Mouse (Mus musculus): ENCODE data around the gene Ccdc174. TPM values are rescaled to one million over a fixed set of nuclear protein-coding genes. Genes with fewer than 3 reads are reported as not detected.

Ccdc174 gene
- total RNA-seq, 4 experiments from 2014 or later = 22.8 to 31.0 (median 24.2) TPM

- no peak for DNase-seq (ENCODE audit: low spot score in 2 of 2)
Measured at GRCm38 (mm10) chr6:91917716-91918115, 39.9 kb downstream of the Ccdc174 start.

- DNase-seq (ENCODE audit: low spot score in 2 of 2) = no peak
Measured at GRCm38 (mm10) chr6:91931231-91931630, 53.4 kb downstream of the Ccdc174 start.

DNA sequence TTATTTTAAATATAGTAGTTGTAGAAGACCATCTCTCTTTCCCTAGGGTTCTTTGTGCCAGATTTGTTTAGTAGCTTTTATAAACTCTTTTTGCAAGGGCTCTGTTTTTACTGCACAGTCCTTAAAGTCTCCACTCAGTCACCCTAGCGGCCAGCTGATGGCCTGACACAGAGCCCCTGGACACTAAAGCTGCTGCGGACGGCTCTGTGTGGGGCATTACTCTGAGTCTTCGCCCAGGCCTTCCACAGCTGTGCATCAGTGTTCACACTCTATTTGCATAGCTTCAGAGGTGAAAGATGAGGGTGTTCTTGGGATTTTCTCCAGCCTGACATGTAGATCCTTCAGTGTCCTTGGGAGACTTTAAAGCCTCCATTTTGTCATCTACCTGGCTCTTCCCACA is 60.6 kb downstream of the Ccdc174 start:
- no peak for DNase-seq (ENCODE audit: low spot score in 2 of 2)

- no peak for DNase-seq (ENCODE audit: low spot score in 2 of 2)
Measured at GRCm38 (mm10) chr6:91948426-91948825, 70.6 kb downstream of the Ccdc174 start.

Other genes starting within 250 kb of the Ccdc174 start
- 100 to 1,000 TPM; 142 to 166 (median 152) TPM for gene Slc6a6, start 194.0 kb upstream of the Ccdc174 start, total RNA-seq (2022)
- 10 to 100 TPM in 1 of 4 experiments, 1 to 10 TPM in 3; 7.9 to 10.8 (median 8.6) TPM for gene Grip2, start 50.8 kb upstream of the Ccdc174 start, total RNA-seq (2022)
- 1 to 10 TPM; 2.5 to 3.8 (median 3.6) TPM for gene 4930590J08Rik, start 24.8 kb downstream of the Ccdc174 start, total RNA-seq (2022)
- 1 to 10 TPM; 4.0 to 6.0 (median 5.4) TPM for gene Fgd5, start 100.8 kb downstream of the Ccdc174 start, total RNA-seq (2022)
- gene Nr2c2, start 213.3 kb downstream of the Ccdc174 start, total RNA-seq (2022) = 10 to 100 TPM; 83.3 to 91.6 (median 89.0) TPM

Data from layer of hippocampus, adult 8-10 months (tissue).